Mouse (Mus musculus) adrenal gland, postnatal 4 days (tissue): ENCODE data around the gene Mlh3. TPM values are rescaled to one million over a fixed set of nuclear protein-coding genes. Genes with fewer than 3 reads are reported as not detected.

Experiments used
- DNase-seq, 2 experiments: peaks; one replicate each; pipeline ENCODE4 v3.0.0; 2021 to 2022; ENCODE audit warnings: low spot score in 2 of 2, mixed read lengths in 2 of 2
- long read RNA-seq, 2 experiments: library from polyadenylated mRNA; stranded (forward); transcript quantifications; one replicate each; pipeline ENCODE4 v2.0.0; 2021
- total RNA-seq, 2 experiments: library from RNA; stranded (reverse); gene quantifications; 2 replicates each; pipeline ENCODE4 v1.2.3; 2021

The Mlh3 gene
- 10 to 100 TPM; 11.9 to 12.9 TPM for total RNA-seq
- long read RNA-seq, experiment 1, partial matches to known transcripts: 0 of 2 reads
- long read RNA-seq, experiment 1, other reads (novel, unspliced or antisense): 2 of 2 reads
- long read RNA-seq, experiment 2, partial matches to known transcripts: 4 of 5 reads
- long read RNA-seq, experiment 2, other reads (novel, unspliced or antisense): 1 of 5 reads

DNA sequence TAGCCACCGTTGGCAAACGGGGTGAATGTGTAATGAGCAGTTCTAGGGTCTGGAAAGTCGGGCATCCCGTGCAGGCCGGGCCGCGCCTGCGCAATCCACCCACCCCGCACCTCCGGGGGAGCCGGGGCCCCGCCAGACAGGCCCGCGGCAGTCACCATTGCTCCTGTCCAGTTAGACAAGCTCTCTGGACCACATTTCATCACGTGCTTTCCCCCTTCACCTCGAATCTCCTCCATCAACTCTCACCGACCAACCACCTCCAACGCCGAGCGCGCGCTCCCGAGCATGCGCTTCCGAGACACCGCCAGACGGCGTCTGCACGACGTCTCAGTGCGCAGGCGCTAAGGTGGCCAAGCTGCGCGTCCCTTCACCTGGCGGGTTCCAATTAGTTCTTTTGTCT lies at the start of gene Mlh3:
Mlh3 (minus strand) TSS at position 281 of the 400 bp plus-strand sequence.
- peak; percentile 52 to 58 for DNase-seq

DNA sequence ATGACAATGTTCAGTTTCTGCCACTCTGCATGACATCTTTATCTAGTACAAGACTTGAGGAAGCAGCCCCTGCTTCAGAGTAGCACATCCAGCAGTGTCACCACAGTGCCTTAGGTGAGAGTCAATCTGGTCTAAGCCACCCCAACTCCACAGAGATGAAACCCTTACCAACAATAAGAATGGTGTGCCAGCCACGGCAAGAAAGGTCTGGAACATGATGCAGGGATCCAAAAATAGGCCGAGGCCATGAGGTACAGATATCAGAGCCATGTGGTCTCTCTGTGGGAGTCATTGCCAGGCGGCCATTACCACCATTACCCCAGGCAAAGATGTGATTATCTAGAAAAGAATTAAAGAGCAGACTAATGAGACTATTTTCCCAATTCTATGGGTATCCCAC lies 38.3 kb upstream of the Mlh3 start:
- no peak for DNase-seq

DNA sequence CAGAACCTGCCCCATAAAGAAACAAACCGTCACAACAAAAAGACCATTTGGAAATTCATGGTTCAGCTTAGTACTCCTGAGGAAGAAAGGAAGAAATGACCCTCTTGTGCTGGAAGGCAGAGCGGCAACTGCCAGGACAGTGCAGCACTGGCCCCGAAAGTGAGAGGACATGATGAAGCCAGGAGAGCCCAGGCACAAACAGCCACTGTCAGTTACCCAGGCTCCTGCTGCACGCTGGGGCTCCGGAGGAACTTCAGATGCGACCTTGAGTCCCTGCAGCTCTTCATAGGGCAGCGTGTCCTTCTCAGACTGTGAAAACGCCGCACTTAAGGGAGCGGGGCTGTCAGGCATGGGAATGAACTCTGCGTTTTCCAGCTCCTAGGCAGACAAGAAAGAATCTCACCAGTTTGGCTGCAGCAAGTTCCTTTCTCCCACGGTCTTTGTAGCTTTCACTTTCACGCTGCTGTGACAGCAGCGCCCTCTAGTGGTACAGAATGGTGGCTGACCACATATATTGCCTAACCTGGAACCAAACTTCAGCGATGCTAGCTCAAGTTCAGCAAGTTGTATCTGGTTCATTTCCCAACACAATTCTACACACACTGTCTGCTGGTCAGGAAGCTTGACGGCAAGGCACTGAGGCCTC lies 35.0 kb upstream of the Mlh3 start:
- DNase-seq: peak; percentile 45 to 77

DNA sequence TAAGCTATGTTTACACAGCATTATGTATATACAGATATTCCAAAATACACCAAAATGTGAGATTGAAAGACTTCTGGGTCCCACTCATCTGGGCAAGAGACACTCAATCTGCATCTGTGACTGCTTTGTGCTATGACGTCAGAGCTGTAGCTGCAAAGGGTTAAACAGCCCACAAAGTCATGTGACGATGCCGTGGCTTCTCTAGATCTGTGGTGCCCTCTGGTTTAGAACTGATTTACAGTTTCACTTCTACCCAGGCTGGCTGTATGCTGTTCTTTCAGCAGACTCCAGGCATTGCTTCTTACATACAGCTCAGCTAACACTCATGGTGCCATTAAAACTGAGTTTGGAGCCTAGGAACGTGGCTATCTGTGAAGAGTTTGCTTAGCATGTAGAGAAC lies 34.3 kb upstream of the Mlh3 start:
- DNase-seq: no peak

DNA sequence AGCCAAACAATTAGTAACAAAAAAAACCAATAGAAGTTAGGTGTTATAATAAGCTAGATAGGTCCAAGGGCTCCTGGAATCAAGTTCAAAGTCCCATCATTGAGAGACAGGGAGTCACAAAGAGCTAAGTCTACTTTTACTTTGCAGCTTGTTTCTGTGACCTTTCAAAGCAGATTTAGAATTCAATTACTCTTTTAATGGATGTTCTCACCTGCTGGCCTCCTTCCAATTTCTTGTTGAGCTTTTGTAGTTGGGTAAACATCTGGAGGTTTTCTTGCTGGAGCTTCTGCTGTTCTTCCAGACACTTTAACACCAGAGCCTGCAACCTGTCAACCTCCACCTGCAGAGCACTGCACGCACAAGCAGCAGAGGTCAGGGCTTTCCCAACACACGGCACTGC lies 32.9 kb upstream of the Mlh3 start:
- no peak for DNase-seq

DNA sequence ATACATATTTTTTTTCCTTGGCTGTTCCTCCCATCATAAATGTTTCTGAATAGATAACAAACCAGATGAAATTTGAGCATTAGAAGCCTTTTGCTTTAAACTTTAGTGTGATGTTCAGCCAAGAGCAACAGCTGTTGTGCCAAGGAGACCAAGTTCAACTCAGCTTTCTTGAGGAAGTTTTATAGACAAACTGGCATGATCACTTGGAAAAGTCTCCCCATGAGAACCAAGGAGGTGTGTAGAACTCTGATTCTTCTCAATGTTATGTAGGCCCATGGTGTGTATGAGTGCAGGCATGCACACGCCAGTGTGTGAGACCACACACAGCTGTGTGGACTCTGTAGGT lies 28.4 kb upstream of the Mlh3 start:
- DNase-seq: no peak

DNA sequence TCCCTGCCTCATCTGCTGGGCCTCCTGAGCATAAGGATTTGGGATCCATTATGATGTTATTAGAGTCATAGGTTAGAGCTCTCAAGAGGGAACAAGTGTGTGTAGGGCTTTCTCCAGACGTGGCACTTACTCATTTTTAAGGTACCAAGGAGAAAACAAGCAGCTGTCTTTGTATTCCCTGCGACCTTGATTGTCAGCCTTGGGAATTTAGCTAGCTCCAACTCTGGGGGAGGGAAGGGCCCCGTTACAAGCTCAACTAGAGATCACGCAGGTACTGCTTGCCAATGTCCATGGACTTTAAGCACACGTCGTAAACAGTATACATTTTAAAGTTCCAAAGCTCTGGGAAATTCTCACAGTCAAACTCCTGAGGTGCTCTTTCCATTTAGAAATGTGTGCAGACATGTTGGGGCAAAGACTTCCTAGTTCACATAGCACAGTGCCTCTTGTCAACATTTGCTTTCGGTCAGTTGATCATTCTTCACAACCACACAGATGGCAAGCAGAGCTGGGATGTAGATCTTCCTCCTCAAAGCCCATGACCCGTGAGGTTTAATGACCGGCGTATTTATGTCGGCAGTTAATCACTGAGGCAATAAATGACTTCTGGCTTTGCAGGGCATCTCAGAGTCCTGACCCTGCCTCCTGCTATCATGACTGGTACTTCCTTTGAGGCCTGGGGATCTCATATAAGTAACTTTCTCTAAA lies 27.9 kb upstream of the Mlh3 start:
- no peak for DNase-seq

DNA sequence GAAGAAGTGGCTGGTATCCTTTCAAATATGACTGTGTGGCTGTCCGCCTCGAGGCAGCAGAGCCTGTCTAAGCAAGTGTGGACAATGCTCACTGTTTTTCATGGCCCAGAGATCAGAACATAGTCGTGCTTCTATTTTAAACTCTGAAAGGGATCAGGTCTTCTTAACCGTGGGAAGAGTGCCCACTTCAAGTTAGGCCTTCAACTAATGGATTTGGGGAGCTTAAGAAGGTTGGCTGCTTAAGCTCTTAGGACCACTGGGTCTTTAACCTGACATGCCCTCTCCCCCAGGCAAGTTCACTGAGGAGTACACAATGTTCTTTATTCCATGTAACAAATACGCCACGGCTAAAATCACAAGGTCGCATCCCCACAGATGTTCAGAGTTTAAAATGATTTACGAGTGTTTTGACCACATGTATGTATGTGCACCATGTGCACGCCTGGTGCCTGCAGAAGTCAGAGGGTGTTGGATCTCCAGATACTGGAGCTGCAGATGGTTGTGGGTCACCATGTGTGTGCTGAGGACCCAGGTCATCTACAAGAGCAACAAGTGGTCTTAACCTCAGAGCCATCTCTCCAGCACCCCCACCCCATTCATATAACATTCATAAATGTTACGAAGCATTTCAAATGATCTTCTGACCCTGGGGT lies 27.1 kb upstream of the Mlh3 start:
- no peak for DNase-seq

DNA sequence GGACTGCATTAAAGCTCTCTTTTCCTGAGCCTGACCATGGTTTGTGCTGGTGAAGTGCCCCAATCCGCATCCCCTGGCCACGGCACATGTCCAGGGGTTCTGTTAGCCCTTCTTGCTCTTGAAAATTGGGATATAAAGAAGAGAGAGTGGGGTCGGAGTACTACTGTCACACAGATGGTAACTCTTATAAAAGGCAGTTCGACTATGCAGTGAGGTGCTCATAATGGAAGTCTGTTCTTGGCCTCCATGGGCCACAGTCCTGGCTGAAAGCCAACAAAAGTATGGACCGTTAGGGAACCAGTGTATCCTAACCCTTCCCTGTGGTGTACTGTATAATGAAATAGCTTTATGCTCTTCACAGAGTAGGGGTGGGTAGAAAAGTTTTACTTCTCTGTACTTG lies 26.5 kb upstream of the Mlh3 start:
- DNase-seq: no peak

DNA sequence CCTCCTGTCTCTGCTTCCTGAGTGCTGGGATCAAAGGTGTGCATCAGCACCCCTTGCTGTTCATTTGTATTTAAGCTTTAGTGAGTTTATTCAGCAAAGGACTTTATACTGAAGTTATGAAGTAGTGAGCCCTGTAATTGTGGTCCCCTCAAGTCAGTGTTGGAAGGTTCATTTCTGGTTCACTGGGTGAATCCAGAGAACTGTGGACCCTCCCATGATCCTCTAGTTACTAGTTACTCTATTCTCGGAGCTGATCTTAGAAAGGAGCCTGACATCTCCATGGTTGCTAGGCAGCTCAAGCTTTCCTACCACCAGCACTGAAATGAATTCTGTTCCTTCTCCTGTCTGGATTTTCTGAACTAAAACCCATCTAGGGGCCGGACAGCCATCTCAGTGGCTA lies 25.1 kb upstream of the Mlh3 start:
- DNase-seq: no peak

DNA sequence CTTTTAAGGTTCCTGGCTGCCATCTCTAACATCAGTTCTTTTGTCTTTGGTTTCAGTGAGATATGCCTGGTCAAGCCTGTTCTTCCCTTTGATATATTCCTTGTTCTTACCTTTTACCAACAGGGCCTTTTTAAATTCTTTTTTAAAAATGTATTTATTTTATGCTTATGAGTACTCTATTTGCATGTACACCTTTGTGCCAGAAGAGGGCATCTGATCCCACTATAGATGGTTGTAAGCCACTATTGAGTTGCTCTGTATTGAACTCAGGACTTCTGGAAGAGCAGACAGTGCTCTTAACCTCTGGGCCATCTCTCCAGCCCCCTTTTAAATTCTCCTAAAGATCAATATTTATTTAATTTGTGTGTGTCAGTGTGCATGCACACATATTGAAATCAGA lies 22.5 kb upstream of the Mlh3 start:
- no peak for DNase-seq

DNA sequence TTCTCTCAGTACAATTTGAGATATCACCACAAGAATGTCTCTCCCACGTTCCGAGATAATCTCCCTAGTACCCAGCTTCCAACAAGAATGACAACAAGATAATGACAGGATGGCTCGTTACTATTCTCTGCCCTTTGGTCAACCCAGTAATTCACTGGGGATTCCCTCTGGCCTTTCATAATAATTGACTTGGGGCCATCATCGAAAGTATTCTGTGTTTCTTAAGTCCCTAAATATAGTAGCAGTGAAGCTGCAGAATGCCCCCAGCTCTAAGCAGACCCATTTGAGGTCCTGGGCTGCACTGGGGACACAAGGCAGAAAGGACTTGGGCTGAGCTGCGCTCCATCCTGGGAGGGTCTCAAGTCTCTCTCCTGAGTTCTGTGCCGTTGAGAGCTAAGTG lies 21.9 kb upstream of the Mlh3 start:
- no peak for DNase-seq

DNA sequence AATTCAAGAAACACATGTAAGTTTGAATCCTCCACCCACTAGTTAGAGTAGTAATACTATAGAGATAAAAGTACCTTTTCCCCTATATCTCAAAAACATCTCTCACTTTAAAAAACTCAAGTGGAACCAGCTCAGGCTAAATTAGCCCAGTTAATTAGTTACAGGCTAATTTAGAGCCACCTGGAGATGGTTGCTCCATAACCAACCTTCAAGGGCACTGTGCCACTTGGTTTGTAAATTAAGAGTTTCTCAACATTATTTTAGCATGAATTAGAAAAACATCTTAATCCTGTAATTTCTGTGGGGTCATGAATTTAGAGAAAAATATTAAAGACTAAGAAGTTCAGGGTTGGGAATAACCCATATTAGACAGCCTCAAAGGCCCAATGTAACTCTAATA lies 21.1 kb upstream of the Mlh3 start:
- no peak for DNase-seq

DNA sequence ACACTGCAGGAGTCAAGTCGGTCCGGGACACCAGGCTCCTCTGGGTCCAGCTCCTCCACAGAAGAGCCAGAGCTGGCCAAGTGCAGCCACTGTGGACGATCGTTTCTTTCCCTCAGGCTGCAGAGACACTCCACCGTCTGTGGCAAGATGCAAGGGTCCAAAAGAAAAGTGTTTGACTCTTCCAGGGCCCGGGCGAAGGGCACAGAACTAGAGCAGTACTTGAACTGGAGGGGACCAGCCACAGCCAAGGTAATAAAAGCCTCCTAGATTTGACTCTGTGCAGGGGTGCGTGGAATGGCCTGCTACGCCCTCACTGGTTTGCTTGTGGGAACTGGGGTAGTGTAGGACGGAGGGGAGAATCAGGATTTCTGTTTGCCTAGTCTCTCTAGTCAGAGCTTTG lies 20.2 kb upstream of the Mlh3 start:
- DNase-seq: no peak

DNA sequence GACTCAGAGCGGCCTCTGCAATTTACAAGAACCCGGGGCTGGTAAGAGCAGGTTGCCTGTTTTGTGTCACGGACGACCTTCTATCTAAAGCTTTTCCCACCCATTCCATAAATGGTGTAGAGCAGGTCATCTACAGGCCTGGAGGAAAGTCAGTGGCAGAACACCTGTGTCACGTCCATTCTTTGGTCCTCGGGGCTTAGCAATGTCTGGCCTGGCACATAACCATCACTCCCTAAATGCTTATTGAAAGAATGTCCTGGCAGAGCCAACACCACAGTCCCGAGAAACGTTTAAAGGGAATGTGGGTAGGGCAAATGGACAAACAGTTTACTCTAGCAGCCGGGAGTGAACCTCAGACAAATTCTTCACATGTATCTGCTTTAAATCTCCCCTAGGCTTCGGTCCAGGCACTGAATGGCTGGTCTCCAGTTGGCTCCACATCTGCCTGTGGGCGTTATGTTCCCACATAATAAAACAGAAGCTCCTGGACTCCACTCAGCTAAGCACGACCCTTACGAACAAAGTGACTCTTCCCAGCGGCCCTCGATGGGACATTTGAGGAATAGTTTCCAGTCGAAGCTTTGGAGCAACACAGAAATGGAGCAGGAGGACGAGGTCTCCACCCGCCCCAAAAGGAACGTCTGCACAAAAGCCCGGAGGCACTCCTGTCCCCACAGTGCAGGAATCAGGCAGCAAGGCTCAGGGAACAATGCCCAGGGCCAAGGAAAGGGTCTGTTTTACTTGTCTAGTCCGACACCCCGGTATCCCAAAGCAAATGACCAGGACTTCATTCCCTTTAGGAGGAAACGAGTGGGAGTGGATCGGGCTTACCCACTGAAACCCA lies 19.0 kb upstream of the Mlh3 start:
- no peak for DNase-seq

DNA sequence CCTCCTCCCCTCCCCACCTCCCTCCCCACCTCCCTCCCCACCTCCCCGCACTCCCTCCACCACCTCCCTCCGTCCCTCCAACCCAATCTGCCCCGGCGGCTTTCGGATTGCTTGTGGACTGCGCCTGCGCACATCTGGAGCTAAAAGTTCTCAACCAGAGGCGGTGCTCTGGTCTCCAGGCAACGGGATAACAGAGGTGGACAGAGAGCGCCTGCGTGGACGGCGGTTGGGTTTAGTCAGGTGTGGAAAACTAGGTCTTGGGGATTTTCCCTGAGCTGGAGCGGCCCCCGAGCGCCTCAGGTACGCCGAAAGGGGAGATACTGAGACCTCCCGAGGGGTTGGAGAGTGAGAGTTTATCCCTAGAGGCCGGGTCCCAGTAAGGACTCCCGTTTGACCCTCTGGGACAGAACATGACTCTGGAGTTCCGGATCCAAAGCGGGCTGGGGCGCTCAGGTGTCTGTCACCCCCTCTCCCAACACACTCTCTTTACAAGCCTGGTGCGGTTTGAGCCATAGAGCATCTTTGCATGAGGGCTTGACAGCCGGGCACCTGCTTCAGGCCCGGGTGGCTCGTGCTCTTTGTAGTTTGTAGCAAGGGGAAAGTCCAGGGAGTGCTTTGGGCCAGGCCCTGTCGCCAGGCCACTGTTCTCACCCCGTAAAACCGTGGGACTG lies 18.2 kb upstream of the Mlh3 start, which contains the start of gene Zc2hc1c:
Zc2hc1c (plus strand) TSS at position 106 of the 671 bp plus-strand sequence.
- DNase-seq: peak; percentile 46 to 73

DNA sequence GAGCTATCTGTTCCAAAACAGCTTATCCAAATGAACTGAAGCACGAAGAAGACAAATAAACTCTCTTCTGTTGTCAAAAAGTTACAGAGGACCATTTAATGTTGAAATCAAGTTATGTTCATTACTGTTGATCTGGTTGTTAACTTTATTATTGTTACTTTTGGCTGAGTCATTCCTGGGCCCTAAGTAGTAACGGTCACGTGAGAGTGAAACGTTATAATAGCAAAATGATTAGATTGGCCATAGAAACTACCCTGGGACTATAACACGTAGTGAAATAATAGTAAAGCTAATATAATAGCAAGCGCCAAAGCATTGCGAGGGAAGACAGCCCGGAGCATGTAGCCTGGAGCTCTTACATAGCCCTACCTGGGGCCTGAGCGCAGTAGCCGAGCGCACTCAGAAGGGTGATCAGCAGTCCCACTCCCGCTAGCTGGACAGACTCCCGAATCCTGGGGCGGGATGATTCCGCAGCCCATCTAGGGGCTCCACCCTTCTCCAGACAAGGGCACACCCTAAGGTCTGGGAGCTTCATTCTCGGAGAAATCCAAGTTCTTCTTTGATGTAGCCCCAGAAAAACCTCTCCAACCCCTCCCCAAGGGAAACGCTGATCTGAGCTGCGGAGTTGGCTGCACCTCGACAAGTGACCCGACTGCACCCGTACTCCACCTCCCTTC lies 17.5 kb upstream of the Mlh3 start, which contains the start of gene Acyp1:
Acyp1 (minus strand) TSS at position 630 of the 677 bp plus-strand sequence.
- DNase-seq: peak in 1 of 2 experiments; percentile 11

DNA sequence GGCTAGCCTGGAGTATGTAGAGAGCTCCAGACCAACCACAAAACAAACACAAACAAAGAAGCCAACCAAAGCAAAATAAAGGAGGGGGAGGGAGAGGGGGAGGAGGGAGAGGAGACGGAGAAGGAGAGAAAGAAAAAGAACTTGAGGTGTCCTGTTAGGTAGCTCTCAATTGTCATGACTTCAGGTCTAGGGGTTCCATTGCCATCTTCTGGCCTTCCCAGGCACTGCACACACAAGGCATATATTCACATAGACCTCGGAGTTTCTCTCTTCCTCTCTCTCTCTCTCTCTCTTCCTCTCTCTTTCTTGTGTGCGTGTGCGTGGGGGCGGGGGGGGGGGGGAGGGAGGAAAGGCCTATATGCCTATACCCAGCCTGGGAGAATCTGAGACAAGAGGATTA lies 16.5 kb upstream of the Mlh3 start:
- DNase-seq: no peak

DNA sequence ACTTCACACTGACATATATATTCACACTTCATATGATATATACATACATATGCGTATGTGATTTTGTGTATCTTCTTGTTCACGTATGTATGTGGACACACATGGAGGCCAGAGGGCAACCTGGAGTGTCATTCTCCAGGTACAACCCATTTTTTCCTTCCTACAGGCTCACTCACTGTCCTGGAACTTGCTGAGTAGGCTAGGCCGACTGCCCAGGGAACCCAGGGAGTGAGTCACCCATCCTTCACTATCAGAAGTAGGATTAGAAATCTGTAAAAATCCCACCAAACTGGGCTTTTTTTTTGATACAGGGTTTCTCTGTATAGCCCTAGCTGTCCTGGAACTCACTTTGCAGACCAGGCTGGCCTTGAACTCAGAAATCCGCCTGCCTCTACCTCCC lies 14.6 kb upstream of the Mlh3 start:
- DNase-seq: no peak

DNA sequence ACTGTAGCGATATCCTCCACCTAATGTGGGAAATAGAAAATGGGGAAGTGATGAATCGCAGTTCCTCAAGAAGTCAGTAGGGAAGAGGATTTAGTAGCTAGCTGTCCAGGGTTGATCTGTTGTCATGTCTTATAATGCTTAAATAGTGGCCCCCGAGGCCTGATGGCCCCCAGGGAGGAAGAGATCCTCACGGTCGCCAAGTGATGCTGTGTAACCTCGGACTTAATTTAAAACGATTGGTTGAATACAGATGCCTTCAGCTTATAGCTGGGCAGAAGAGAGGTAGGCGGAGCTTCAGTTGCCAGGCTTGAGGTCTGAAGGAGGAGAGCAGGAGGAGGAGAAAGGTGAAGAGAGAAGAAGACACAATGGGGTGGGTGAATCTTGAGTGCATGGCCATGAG lies 13.9 kb upstream of the Mlh3 start:
- no peak for DNase-seq
